Mouse (Mus musculus) brain, embryonic 14.5 days (tissue): ENCODE measurements at regions not wholly inside any gene's neighbourhood (a gene's known extent, or its start where the extent isn't known, plus 50 kb on each side); places are given as distances from the start of the nearest gene placed in this dataset.

Experiments used
- CTCF ChIP-seq: fragments of 200-500 bp; IDR thresholded peaks from 2 replicates; pipeline ENCODE4 v1.5.1; 2012; ENCODE audit warnings: inconsistent platforms, mild to moderate bottlenecking, moderate library complexity, borderline replicate concordance; ENCODE audit not compliant: insufficient read depth, insufficient read length; ENCODE audit errors: extremely low read depth
- POLR2A ChIP-seq: fragments of 200-500 bp; IDR thresholded peaks from 2 replicates; pipeline ENCODE4 v1.6.1; 2012; ENCODE audit warnings: mild to moderate bottlenecking, inconsistent platforms, borderline replicate concordance; ENCODE audit not compliant: poor library complexity, insufficient read depth, insufficient read length, severe bottlenecking; ENCODE audit errors: extremely low read depth

DNA sequence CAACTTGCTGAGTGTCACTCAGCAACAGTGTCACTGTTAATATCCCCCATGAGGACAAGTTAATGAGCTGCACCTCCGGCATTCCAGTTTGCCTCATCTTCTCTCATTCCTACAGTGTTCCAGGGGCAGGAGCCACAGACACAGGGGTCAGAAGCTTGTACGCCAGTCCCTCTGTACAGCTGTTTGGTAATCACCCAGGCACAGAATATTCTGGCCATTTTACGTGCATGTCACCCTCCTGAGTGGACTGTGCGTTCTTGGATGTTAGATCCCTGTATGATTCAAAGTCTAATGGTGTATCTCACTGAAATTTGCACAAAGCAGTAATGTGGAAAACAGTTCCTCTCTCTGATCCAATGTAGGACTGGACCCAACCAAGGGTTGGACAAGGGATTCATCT lies 66.7 kb upstream of the Lpp start:
- TF ChIP-seq POLR2A (no peak), CTCF (no peak)
